Mouse (Mus musculus): ENCODE data around the gene Zfp668. TPM values are rescaled to one million over a fixed set of nuclear protein-coding genes. Genes with fewer than 3 reads are reported as not detected.

Zfp668 gene
- polyA plus RNA-seq (2017; shearing (Covaris generic)) = 23.2 TPM

GRCm38 (mm10) chr7:127876467-127877348 is at the start of gene Zfp668:
Zfp668 (minus strand) TSS chr7:127876828.

GRCm38 (mm10) chr7:127912190-127912871 is 35.7 kb upstream of the Zfp668 start, which contains the start of gene Kat8:
Kat8 (plus strand) TSS chr7:127912516.

GRCm38 (mm10) chr7:127903971-127904796 is 27.6 kb upstream of the Zfp668 start, which contains the start of gene Bckdk:
Bckdk (plus strand) TSS chr7:127904082.

GRCm38 (mm10) chr7:127895442-127895841 is 18.8 kb upstream of the Zfp668 start, which contains the start of the genes Gm21974 and Vkorc1:
Gm21974 (minus strand) TSS chr7:127895454.
Vkorc1 (minus strand) TSS chr7:127895617.

GRCm38 (mm10) chr7:127890798-127891197 is 14.2 kb upstream of the Zfp668 start, which contains the start of gene Prss53:
Prss53 (minus strand) TSS chr7:127890970.

GRCm38 (mm10) chr7:127876041-127876466 is 574 bp downstream of the Zfp668 start, which contains the start of gene Zfp646:
Zfp646 (plus strand) TSS chr7:127876221.

GRCm38 (mm10) chr7:127824176-127824871 is 52.3 kb downstream of the Zfp668 start, which contains the start of the genes Stx4a and Stx1b:
Stx4a (plus strand) TSS chr7:127824294.
Stx1b (minus strand) TSS chr7:127824549.

Other genes starting within 250 kb of the Zfp668 start
- 19.5 TPM for gene Bcl7c, start 167.9 kb downstream of the Zfp668 start, polyA plus RNA-seq (2017; shearing (Covaris generic))
- not detected for gene Ctf1, start 164.1 kb downstream of the Zfp668 start, polyA plus RNA-seq (2017; shearing (Covaris generic))
- gene Ctf2, start 144.7 kb downstream of the Zfp668 start, polyA plus RNA-seq (2017; shearing (Covaris generic)) = not detected
- gene Fbxl19, start 132.3 kb downstream of the Zfp668 start, polyA plus RNA-seq (2017; shearing (Covaris generic)) = 1.3 TPM
- 38.5 TPM for gene Orai3, start 107.0 kb downstream of the Zfp668 start, polyA plus RNA-seq (2017; shearing (Covaris generic))
- 1.2 TPM for gene Setd1a, start 100.2 kb downstream of the Zfp668 start, polyA plus RNA-seq (2017; shearing (Covaris generic))
- not detected for gene Gm49388, start 91.2 kb downstream of the Zfp668 start, polyA plus RNA-seq (2017; shearing (Covaris generic))
- gene Hsd3b7, start 76.2 kb downstream of the Zfp668 start, polyA plus RNA-seq (2017; shearing (Covaris generic)) = 4.5 TPM
- gene Stx4a, start 52.5 kb downstream of the Zfp668 start, polyA plus RNA-seq (2017; shearing (Covaris generic)) = 167 TPM
- gene Stx1b, start 52.3 kb downstream of the Zfp668 start, polyA plus RNA-seq (2017; shearing (Covaris generic)) = not detected
- gene Zfp646, start 607 bp downstream of the Zfp668 start, polyA plus RNA-seq (2017; shearing (Covaris generic)) = 63.8 TPM
- 1.0 TPM for gene Prss53, start 14.1 kb upstream of the Zfp668 start, polyA plus RNA-seq (2017; shearing (Covaris generic))
- gene Gm21974, start 18.6 kb upstream of the Zfp668 start, polyA plus RNA-seq (2017; shearing (Covaris generic)) = not detected
- gene Vkorc1, start 18.8 kb upstream of the Zfp668 start, polyA plus RNA-seq (2017; shearing (Covaris generic)) = 64.0 TPM
- 71.2 TPM for gene Bckdk, start 27.3 kb upstream of the Zfp668 start, polyA plus RNA-seq (2017; shearing (Covaris generic))
- gene Kat8, start 35.7 kb upstream of the Zfp668 start, polyA plus RNA-seq (2017; shearing (Covaris generic)) = 49.7 TPM
- not detected for gene Prss8, start 53.3 kb upstream of the Zfp668 start, polyA plus RNA-seq (2017; shearing (Covaris generic))
- gene Prss36, start 69.9 kb upstream of the Zfp668 start, polyA plus RNA-seq (2017; shearing (Covaris generic)) = 5.0 TPM
- 177 TPM for gene Fus, start 90.6 kb upstream of the Zfp668 start, polyA plus RNA-seq (2017; shearing (Covaris generic))
- 295 TPM for gene Pycard, start 117.0 kb upstream of the Zfp668 start, polyA plus RNA-seq (2017; shearing (Covaris generic))
- gene Trim72, start 127.1 kb upstream of the Zfp668 start, polyA plus RNA-seq (2017; shearing (Covaris generic)) = not detected
- 0.61 TPM for gene Itgam, start 185.8 kb upstream of the Zfp668 start, polyA plus RNA-seq (2017; shearing (Covaris generic))
- not detected for gene Gm49368, start 185.9 kb upstream of the Zfp668 start, polyA plus RNA-seq (2017; shearing (Covaris generic))

Measured in inflammation-experienced regulatory T-cells, adult 16 weeks (primary cell).